Mouse (Mus musculus): ENCODE measurements around the gene Zfp704.

DNA sequence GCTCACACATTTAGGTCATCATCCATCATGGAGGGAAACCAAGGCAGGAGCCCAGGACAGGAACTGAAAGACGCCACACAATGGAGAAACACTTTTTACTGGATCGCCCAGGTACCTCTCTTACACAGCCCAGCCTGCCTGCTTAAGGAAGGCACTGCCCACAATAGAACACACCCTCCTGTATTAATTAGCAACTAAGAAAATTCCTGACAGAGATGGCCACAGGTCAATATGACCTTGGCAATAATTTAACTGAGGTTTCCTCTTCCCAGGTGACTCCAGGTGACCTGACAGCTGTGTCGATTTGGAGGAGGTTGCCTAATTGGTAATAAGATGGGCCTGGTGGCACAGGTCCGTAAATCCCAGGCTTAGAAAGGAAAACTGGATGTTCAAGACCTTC, 33.0 kb downstream of the Zfp704 start:
- no peak for TF ChIP-seq TAL1 (conservative IDR thresholded peaks at IDR 0.05; ENCODE audit: low read depth, low read length)
- no peak for TF ChIP-seq GATA2 (IDR thresholded peaks at IDR 0.05; ENCODE audit: borderline replicate concordance, low read depth, low read length)
- no peak for TF ChIP-seq CTCF (IDR thresholded peaks at IDR 0.05; ENCODE audit: low read depth, low read length)
- no peak for TF ChIP-seq GATA1 (IDR thresholded peaks at IDR 0.05; ENCODE audit: borderline replicate concordance, low read length)
- TF ChIP-seq POLR2AphosphoS5 (IDR thresholded peaks at IDR 0.05; ENCODE audit: insufficient replicate concordance, low read depth, low read length) = no peak

Data from G1E (cell line).